Mouse (Mus musculus): ENCODE results near the gene Minos1.

Gene Minos1

DNA sequence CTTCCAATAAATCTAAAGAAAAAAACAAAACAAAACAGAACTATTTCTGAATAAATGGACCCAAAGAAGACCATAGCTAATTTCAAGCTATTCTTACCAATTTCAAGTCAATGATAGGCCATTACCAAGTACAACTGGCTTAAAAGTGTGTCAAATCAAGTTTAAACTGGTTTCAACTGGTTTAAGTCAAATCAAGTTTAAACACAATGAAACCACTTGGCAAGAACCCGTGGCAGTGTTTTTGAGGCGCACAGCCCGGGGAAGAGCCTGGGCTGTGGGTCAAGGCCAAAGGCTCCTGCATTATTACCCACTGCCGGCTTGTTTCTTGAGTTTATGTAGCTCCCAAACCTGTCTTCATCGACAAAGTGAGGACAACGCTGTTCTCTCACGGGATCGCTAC is 30.6 kb downstream of the Minos1 start:
- ATAC-seq (ENCODE audit: insufficient number of reproducible peaks, low FRiP score, low TSS enrichment) = no peak

- ATAC-seq (ENCODE audit: insufficient number of reproducible peaks, low FRiP score, low TSS enrichment) = no peak
Measured at GRCm38 (mm10) chr4:139096201-139096600, 34.7 kb downstream of the Minos1 start.

DNA sequence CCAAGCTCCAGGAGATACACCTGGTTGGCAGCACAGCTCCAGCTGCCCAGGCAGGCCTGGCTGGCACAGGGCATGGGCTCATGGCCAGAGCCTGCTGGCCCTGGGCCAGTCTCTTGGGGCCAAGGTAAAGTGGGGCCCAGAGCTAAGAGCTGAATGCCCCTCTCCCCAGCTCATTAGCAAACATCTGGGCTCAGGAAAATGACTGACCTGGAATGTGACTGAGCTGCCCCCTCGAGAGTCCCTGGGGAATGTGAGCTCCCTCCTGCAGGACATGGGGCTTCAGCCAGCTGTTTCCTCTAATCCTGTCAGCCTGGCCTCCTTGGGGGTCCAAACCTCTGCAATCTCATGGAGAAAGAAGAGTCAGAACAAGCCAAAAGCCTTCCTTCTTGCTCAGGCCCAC is 35.5 kb downstream of the Minos1 start:
- no peak for ATAC-seq (ENCODE audit: insufficient number of reproducible peaks, low FRiP score, low TSS enrichment)

DNA sequence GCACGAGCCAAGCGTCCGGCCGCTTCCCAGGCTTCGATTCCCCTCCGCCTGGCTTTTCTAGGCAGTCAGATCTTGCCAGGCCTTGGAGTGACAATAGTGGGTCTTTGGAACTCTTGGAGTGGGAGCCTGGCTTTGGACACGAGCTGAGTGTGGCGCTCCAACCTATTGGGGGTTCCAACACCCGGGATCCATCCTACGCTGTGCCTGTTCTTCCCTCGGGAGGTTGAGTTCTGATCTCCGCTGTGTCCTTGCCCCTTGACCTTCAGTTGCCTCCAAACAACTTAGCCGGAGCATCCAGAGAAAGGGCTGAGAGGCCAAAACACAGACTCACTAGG is 37.8 kb downstream of the Minos1 start:
- no peak for ATAC-seq (ENCODE audit: insufficient number of reproducible peaks, low FRiP score, low TSS enrichment)

- ATAC-seq (ENCODE audit: insufficient number of reproducible peaks, low FRiP score, low TSS enrichment) = no peak
Measured at GRCm38 (mm10) chr4:139092356-139093195, 38.3 kb downstream of the Minos1 start, which contains the start of gene Nbl1. Gene Nbl1 (minus strand): TSS chr4:139092993.

GRCm38 (mm10) chr4:139091478-139092355 is 39.2 kb downstream of the Minos1 start:
- ATAC-seq (ENCODE audit: insufficient number of reproducible peaks, low FRiP score, low TSS enrichment) = no peak

DNA sequence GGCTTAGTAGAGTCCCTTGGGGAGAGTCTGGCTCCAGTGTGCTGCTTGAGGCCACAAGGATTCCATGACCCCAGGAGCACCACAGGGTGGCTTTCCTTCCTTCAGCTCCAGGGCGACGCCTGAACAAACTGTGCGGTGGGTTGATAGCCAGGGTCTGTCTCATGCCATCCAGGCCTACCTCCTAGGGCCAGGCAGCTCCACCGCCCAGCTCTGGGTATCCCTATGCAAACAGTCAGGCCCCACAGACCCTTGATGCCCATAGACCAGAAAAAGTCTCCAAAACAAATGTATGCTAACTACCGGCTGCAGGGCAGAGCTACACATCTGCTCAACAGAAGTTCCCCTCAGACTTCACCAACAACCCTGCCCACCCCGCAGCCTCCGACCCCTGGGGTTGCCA is 39.8 kb downstream of the Minos1 start:
- ATAC-seq (ENCODE audit: insufficient number of reproducible peaks, low FRiP score, low TSS enrichment) = no peak

DNA sequence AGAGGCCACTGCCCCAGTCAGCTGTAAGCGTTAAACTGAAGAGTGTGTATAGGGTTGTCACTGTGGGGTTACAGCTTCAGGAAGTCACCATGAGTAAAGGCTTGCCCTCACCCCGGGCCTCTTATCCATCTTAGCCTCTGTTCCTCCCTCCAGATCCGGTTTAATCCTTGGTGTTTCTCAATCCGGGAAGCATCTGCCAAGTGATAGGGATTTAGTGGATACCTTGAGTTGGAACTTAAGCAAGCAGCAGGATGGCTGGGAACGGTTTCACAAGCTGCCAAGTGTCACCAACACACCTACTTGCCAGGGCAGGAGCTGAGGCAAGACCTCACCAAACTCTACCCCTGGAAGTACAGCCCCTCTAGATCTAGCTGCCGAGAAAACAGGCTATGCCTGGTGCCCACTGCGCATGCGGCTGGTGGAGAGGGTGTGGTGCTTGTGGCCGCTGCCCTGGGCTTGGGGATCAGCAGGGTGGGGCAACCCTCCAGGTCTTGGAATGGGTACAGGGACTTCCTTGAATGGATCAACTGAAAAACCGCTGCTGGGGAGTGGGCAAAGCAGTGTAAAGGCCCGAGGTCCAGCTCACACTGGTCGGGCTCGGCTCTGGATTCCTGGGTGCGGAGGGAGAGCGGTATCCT is 40.5 kb downstream of the Minos1 start:
- no peak for ATAC-seq (ENCODE audit: insufficient number of reproducible peaks, low FRiP score, low TSS enrichment)

DNA sequence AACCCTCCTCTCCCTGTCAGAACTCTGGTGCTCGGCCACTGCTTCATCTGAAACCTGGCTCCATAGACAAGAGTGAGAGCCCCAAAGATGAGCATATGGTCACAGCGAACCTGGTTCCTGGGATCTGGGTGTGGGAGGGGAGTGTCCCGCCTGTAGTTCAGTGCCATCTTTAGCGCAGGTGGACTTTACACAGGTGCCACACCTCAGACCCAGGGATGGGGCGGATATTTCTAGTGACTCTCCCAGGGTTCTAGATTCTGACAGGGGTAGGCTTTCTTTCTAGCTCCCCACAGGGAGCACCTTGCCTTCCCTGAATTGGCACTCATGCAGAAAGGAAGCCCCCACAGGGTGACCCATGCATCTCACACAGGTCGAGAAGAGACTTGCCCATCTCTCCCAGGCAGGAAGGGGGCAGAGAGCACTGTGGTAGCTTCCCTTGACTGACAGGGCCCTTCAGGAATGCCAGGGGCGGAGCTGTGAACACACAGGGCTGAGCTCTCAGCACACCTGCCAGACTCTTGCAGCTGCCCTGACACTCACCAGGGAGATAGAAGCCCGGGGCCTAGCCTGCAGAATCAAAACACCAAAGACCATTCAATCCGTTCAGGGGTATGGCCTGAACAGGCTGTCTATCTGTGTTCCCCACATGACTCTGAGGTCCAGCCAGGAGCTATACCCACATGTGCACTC is 41.8 kb downstream of the Minos1 start:
- no peak for ATAC-seq (ENCODE audit: insufficient number of reproducible peaks, low FRiP score, low TSS enrichment)

DNA sequence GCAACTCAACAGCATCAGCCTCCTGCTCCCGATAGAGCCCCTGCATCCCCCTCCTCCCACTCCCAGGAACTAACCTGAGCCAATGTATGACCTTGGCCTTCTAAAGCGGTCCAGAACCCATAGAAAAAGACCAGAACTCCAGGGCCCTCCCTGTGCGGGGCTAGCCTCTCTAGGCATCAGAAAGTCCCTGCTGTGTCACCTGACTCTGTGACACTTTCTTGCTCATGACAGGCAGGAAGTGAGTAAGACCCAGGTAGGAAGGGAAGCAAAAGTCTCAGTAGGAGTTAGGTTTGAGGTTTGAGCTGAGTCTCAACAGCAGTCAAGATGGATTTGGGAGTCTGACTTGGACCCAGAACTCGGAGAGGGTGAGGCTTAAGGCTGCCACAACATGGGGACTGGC is 43.9 kb downstream of the Minos1 start:
- ATAC-seq (ENCODE audit: insufficient number of reproducible peaks, low FRiP score, low TSS enrichment) = no peak

- ATAC-seq (ENCODE audit: insufficient number of reproducible peaks, low FRiP score, low TSS enrichment) = no peak
Measured at GRCm38 (mm10) chr4:139086037-139086436, 44.9 kb downstream of the Minos1 start.

DNA sequence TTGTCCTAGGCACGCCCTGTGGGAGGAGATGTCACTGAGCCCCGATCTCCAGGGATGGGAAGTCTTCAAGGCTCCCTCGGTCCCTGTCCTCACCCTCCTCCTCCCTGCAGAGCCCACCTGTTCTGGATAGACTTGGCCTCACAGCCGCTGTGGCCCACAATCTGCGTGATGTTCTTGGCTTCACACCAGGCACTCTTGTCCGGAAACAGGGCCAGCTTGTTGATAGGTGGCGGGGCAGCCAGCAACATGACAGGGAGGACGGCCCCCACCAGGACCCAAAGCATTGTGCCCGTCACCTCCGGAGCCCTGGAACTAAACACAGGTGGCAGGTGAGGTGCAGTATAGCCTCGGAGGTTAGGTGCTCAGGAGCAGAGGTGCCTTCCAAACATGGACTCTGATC is 45.6 kb downstream of the Minos1 start:
- no peak for ATAC-seq (ENCODE audit: insufficient number of reproducible peaks, low FRiP score, low TSS enrichment)

DNA sequence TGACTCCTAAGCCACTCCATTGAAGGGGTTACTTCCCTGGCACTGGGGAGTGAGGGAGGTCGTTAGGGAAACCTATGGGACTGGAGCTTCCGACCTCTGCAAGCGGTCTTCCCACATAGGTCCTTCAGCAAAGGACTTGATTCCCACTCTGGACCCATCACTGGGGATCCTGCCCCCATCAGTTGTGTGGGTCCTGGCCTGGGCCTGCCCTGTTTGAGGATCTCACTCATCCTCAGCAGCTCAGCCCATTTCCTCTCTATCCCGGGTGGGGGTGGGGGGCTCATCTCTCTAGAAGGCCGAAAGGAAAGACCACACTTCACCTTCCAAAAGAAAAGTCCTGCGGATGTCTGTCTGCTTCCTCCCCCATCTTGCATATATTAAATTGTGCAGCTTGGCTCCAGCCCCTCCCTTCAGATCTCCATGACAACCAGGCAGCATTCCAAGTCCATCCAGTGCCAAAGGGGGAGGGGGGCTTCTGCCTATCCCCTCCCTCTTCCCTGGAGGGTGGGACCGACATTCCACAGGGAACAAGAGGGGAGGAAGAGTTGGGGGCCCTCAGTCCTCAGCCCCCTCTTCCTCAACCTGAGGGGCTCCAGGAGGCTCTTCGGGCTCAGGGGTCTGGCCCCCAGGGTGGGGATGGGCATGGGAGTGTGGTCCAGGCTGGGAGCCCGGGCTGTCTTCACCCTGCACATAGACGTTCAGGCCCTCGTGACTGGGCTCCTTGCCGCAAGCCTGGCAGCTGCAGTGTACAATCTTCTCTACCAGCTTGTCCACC is 47.9 kb downstream of the Minos1 start:
- no peak for ATAC-seq (ENCODE audit: insufficient number of reproducible peaks, low FRiP score, low TSS enrichment)

DNA sequence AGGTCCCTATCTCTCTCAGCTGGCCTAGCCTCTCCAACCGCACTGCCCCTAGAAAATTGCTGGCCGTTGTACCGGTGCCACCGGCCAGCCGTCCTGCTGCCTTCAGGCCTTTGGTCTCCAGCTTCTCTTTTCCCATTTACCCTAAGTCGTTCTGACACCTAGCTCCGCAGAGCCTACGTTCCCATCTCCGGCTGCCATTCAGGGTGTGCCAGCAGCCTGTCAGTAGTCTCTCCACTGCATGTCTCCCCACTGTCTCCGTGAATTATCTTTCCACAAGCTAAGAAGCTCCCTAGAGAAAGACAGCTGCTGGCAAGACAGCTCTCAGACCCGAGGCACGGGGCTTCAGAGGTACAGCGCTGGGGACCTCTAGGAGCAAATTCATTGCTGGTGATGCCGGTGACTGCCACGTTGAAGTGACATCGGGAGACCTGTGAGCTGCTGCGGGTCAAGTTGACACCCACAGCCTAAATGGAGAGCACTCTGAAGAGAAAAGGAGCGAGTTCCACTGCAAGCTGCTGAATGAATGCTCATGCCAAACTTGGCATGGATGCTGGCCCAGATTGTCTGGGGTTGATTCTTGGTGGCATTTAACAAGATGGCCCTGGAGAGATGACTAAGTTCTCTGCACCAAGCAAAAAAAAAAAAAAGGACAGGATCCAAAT is 49.5 kb downstream of the Minos1 start:
- no peak for ATAC-seq (ENCODE audit: insufficient number of reproducible peaks, low FRiP score, low TSS enrichment)

DNA sequence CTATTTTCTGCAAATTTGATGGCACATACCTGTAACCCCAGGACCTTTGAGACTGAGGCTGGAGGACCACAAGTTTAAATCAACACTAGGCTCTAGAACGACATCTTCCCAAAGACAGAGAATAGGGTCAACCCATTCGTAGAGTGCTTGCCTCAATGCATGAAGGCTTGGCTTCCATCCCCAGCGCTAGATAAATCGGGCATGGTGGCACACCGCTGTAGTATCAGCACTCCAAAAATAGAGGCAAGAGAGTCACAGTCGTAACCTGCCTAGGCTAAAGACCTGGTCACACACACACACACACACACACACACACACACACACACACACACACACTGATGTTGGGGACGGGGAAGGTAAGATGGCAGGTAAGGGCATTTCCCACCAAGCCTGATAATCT is 50.7 kb downstream of the Minos1 start:
- ATAC-seq (ENCODE audit: insufficient number of reproducible peaks, low FRiP score, low TSS enrichment) = no peak

DNA sequence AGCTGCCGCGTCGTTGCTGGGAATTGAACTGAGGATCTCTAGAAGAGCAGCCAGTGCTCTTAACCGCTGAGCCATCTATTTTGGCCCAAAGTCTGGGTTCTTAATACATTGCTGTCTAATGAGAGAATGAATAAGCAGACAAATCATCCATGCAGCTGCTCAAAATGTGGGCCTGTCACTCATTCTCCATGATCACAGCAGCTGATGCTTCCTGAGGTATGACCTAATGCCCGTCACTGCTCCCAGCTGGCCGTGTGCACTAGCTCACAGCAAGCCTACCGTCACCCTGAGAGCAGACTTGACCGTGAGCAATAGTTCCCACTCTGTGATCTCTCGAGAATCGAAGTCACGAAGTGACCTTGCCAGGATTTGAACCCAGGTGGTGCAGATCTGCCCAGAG is 51.5 kb downstream of the Minos1 start:
- ATAC-seq (ENCODE audit: insufficient number of reproducible peaks, low FRiP score, low TSS enrichment) = no peak

- ATAC-seq (ENCODE audit: insufficient number of reproducible peaks, low FRiP score, low TSS enrichment) = no peak
Measured at GRCm38 (mm10) chr4:139078726-139079125, 52.2 kb downstream of the Minos1 start.

GRCm38 (mm10) chr4:139078313-139078712 is 52.6 kb downstream of the Minos1 start:
- no peak for ATAC-seq (ENCODE audit: insufficient number of reproducible peaks, low FRiP score, low TSS enrichment)

GRCm38 (mm10) chr4:139075915-139076314 is 55.0 kb downstream of the Minos1 start:
- ATAC-seq (ENCODE audit: insufficient number of reproducible peaks, low FRiP score, low TSS enrichment) = no peak
